In genomic region chr6:114929346-114929745, GRCm38 (mm10) we compare ENCODE assay signal across 7 mouse cellular contexts. TPM values are rescaled to one million over a fixed set of nuclear protein-coding genes. Genes with fewer than 3 reads are reported as not detected.
DNase-seq lines count a peak whose midpoint lies in the region; ATAC-seq and TF ChIP-seq lines count a peak whose summit lies in the region.

No protein-coding gene starts in this region.

- H3K4me2 ChIP-seq in hindbrain, embryonic 12.5 days (replicated peaks), result no peak overlapping the region
- peak overlapping the region; percentile 60; the same call in 1 of the 2 replicates for H3K4me2 ChIP-seq in liver, embryonic 15.5 days

- H3K4me1 ChIP-seq in spleen, adult 2 months (ENCODE audit: control insufficient read depth, insufficient read depth, insufficient read length), result peaks cover 4% of the 10 kb centered on the region; the same call in 1 of the 2 replicates
- H3K4me1 ChIP-seq in hindbrain, embryonic 12.5 days, result peaks cover 21% of the 10 kb centered on the region
- peaks cover 9% of the 10 kb centered on the region; the same call in 1 of the 2 replicates for H3K4me1 ChIP-seq in liver, embryonic 15.5 days (replicated peaks)

- H3K27me3 ChIP-seq in spleen, adult 2 months (ENCODE audit: control insufficient read depth, insufficient read depth, low read length), result no peaks in the 10 kb centered on the region
- H3K27me3 ChIP-seq in hindbrain, embryonic 12.5 days, result no peaks in the 10 kb centered on the region
- H3K27me3 ChIP-seq in liver, embryonic 15.5 days, result no peaks in the 10 kb centered on the region

- ATAC-seq in hindbrain, embryonic 12.5 days (ENCODE audit: low FRiP score), result 0 out of 2 replicates have a peak, but pooled peaks have one; percentile 27
- no peak for ATAC-seq in liver, embryonic 15.5 days (ENCODE audit: insufficient read depth)

- no peak overlapping the region for H3K27ac ChIP-seq in spleen, adult 2 months (ENCODE audit: insufficient read depth, low read length)
- no peak overlapping the region for H3K27ac ChIP-seq in hindbrain, embryonic 12.5 days
- no peak overlapping the region for H3K27ac ChIP-seq in liver, embryonic 15.5 days (replicated peaks)

- no peaks in the 10 kb centered on the region for H3K9me3 ChIP-seq in hindbrain, embryonic 12.5 days (replicated peaks)
- no peaks in the 10 kb centered on the region for H3K9me3 ChIP-seq in liver, embryonic 15.5 days (replicated peaks)

- no peak for DNase-seq in spleen, adult 2 months (ENCODE audit: low read depth in 1 of 2, low spot score in 2 of 2)
- DNase-seq in spleen, postnatal 4 days (ENCODE audit: low spot score in 2 of 2), result no peak
- DNase-seq in cerebellum, adult 9-11 months, result peak; percentile 64
- no peak for DNase-seq in spleen, postnatal 14 days (ENCODE audit: low spot score in 2 of 2)
- no peak for DNase-seq in frontal cortex, postnatal 14 days (ENCODE audit: low spot score in 2 of 2)

- no peak for TF ChIP-seq POLR2A in spleen, adult 2 months (IDR thresholded peaks at IDR 0.05; ENCODE audit: low read depth, low read length)

- H3K4me3 ChIP-seq in spleen, adult 2 months (ENCODE audit: extremely low read depth, insufficient read depth, insufficient read length), result no peak overlapping the region
- H3K4me3 ChIP-seq in hindbrain, embryonic 12.5 days, result no peak overlapping the region
- H3K4me3 ChIP-seq in liver, embryonic 15.5 days (replicated peaks), result 0 out of 2 replicates have a peak overlapping the region, but pooled peaks have one; percentile 22

- no peaks in the 10 kb centered on the region for H3K36me3 ChIP-seq in spleen, adult 2 months (ENCODE audit: control insufficient read depth, insufficient read depth, low read length)
- H3K36me3 ChIP-seq in hindbrain, embryonic 12.5 days, result no peaks in the 10 kb centered on the region
- H3K36me3 ChIP-seq in liver, embryonic 15.5 days (replicated peaks), result no peaks in the 10 kb centered on the region

- no peak overlapping the region for H3K9ac ChIP-seq in hindbrain, embryonic 12.5 days
- H3K9ac ChIP-seq in liver, embryonic 15.5 days, result no peak overlapping the region

- peak; percentile 29; the same call in 1 of the 2 replicates for TF ChIP-seq CTCF in spleen, adult 2 months (IDR thresholded peaks at IDR 0.05; ENCODE audit: extremely low read depth, insufficient read depth, insufficient read length, insufficient replicate concordance)

RNA-seq across cellular contexts. Expression of gene Vgll4, which starts 40.4 kb away (rescaled TPM):
- polyA plus RNA-seq in spleen, adult 2 months (2012; rRNA removed), result 36.1 and 43.6 TPM in 2 replicates
- polyA plus RNA-seq in hindbrain, embryonic 12.5 days (2016; fragmentation: Nextera tagmentation; extraction: Ambion mirVana), result 94.2 and 94.3 TPM in 2 replicates
- 11.2 and 11.5 TPM in 2 replicates for polyA plus RNA-seq in liver, embryonic 15.5 days (2015; fragmentation: Nextera tagmentation; extraction: Ambion mirVana)
